Comparison of ENCODE assay signal across 21 mouse cellular contexts in the genomic region with DNA sequence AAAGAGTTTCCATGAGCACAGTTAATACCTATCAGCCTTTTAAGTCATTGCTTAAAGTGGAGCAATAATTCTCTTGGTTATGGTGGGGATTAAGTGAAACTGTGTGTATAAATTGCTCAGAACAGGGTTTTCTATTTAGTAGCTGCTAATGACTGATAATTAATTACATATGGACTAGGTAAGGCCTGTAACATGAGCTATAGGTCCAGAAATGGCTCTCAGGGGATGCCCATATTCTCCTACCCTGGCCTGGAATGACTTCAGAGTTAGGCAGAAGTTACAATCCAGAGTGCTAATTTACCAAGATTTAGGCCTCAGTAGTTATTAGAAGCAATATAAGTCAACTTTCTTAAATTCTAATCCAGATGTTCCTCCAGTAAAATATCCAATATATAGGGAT.
A peak's percentile ranks its signal among the peaks of the same experiment; 100 is the strongest.
DNase-seq lines count a peak whose midpoint lies in the region; ATAC-seq and TF ChIP-seq lines count a peak whose summit lies in the region.
"Had no signal": no experiment of that assay in that cellular context is flagged by ENCODE, and none has a peak within 500 bp of the region (broad histone marks: within the 10 kb centered on the region; RNA-seq: fewer than 3 reads in every experiment).

No protein-coding gene starts in this region.

- no peak overlapping the region for H3K4me2 ChIP-seq in limb, embryonic 12.5 days
- H3K4me2 ChIP-seq in limb, embryonic 14.5 days (replicated peaks; ENCODE audit: low read depth, low read length, severe bottlenecking), result no peak overlapping the region
- no peak overlapping the region for H3K4me2 ChIP-seq in forebrain, embryonic 13.5 days
- H3K4me2 ChIP-seq: embryonic facial prominence, embryonic 13.5 days; embryonic facial prominence, embryonic 15.5 days had no signal

- peaks cover 12% of the 10 kb centered on the region for H3K4me1 ChIP-seq in limb, embryonic 12.5 days (replicated peaks)
- H3K4me1 ChIP-seq in limb, embryonic 14.5 days (ENCODE audit: control insufficient read depth, insufficient read depth, low read length), result peaks cover 9% of the 10 kb centered on the region; the same call in 1 of the 2 replicates
- H3K4me1 ChIP-seq in forebrain, embryonic 13.5 days, result peaks cover 15% of the 10 kb centered on the region
- H3K4me1 ChIP-seq: embryonic facial prominence, embryonic 13.5 days; embryonic facial prominence, embryonic 15.5 days had no signal

- H3K27ac ChIP-seq in limb, embryonic 12.5 days, result no peak overlapping the region
- no peak overlapping the region for H3K27ac ChIP-seq in limb, embryonic 14.5 days (replicated peaks; ENCODE audit: low read depth, low read length)
- no peak overlapping the region for H3K27ac ChIP-seq in forebrain, embryonic 13.5 days
- H3K27ac ChIP-seq: embryonic facial prominence, embryonic 13.5 days; embryonic facial prominence, embryonic 15.5 days had no signal

- no peaks in the 10 kb centered on the region for H3K36me3 ChIP-seq in limb, embryonic 12.5 days
- no peaks in the 10 kb centered on the region for H3K36me3 ChIP-seq in limb, embryonic 14.5 days (ENCODE audit: control insufficient read depth, insufficient read depth, low read length)
- H3K36me3 ChIP-seq in forebrain, embryonic 13.5 days (ENCODE audit: poor library complexity, severe bottlenecking), result no peaks in the 10 kb centered on the region
- H3K36me3 ChIP-seq: embryonic facial prominence, embryonic 13.5 days; embryonic facial prominence, embryonic 15.5 days had no signal

- no peak for TF ChIP-seq POLR2A in limb, embryonic 14.5 days (IDR thresholded peaks at IDR 0.05; ENCODE audit: borderline replicate concordance, extremely low read depth, insufficient read depth, insufficient read length)

- H3K9me3 ChIP-seq in limb, embryonic 12.5 days, result no peaks in the 10 kb centered on the region
- H3K9me3 ChIP-seq in limb, embryonic 14.5 days (ENCODE audit: control insufficient read depth, low read length), result no peaks in the 10 kb centered on the region
- H3K9me3 ChIP-seq in forebrain, embryonic 13.5 days (replicated peaks), result no peaks in the 10 kb centered on the region
- H3K9me3 ChIP-seq: embryonic facial prominence, embryonic 13.5 days; embryonic facial prominence, embryonic 15.5 days had no signal

- DNase-seq in fat pad, adult 2 months (ENCODE audit: extremely low read depth, low read depth, low spot score), result peak; percentile 30
- DNase-seq in forelimb bud, embryonic 11.5 days (ENCODE audit: low read depth, low spot score), result peak; percentile 27
- DNase-seq in limb, embryonic 14.5 days (ENCODE audit: low spot score), result peak; percentile 9
- DNase-seq in yolk sac, embryonic 10.5 days (ENCODE audit: low spot score), result no peak
- no peak for DNase-seq in kidney, postnatal 14 days
- DNase-seq: adrenal gland, adult 2 months; adrenal gland, postnatal 10 days; adrenal gland, postnatal 25 days; cerebellum, adult 11 months; cerebellum, adult 18-20 months; cerebellum, adult 8-10 months; cerebellum, adult 9-11 months; cerebellum, postnatal 14 days; cerebellum, postnatal 36 days; embryo, embryonic 11 days had no signal

- peak; percentile 52; the same call in 1 of the 2 replicates for ATAC-seq in limb, embryonic 12.5 days (ENCODE audit: insufficient number of reproducible peaks, insufficient read depth, low FRiP score, low TSS enrichment, low read depth)
- no peak; the same call in 1 of the 2 replicates for ATAC-seq in limb, embryonic 14.5 days (ENCODE audit: low FRiP score, low read depth)
- no peak for ATAC-seq in forebrain, embryonic 13.5 days
- ATAC-seq: forebrain, embryonic 14.5 days had no signal

- H3K9ac ChIP-seq in limb, embryonic 12.5 days (replicated peaks), result no peak overlapping the region
- no peak overlapping the region for H3K9ac ChIP-seq in limb, embryonic 14.5 days (ENCODE audit: low read depth, low read length, severe bottlenecking)
- H3K9ac ChIP-seq in forebrain, embryonic 13.5 days, result no peak overlapping the region
- H3K9ac ChIP-seq: embryonic facial prominence, embryonic 13.5 days; embryonic facial prominence, embryonic 15.5 days had no signal

- peaks cover 27% of the 10 kb centered on the region for H3K27me3 ChIP-seq in limb, embryonic 12.5 days
- no peaks in the 10 kb centered on the region for H3K27me3 ChIP-seq in limb, embryonic 14.5 days (ENCODE audit: control insufficient read depth, insufficient read depth, low read length)
- H3K27me3 ChIP-seq in forebrain, embryonic 13.5 days, result no peaks in the 10 kb centered on the region; the same call in 1 of the 2 replicates
- H3K27me3 ChIP-seq: embryonic facial prominence, embryonic 13.5 days; embryonic facial prominence, embryonic 15.5 days had no signal

- no peak overlapping the region for H3K4me3 ChIP-seq in limb, embryonic 12.5 days (replicated peaks)
- H3K4me3 ChIP-seq in limb, embryonic 14.5 days (replicated peaks; ENCODE audit: low read length), result no peak overlapping the region
- no peak overlapping the region for H3K4me3 ChIP-seq in forebrain, embryonic 13.5 days
- H3K4me3 ChIP-seq: embryonic facial prominence, embryonic 13.5 days; embryonic facial prominence, embryonic 15.5 days; erythroblast, embryonic 14.5 days had no signal

Comparison
In these comparisons a context has a peak if more than half of its experiments do, and no peak if none do; other contexts are left out.
1. DNase-seq: peak in fat pad, adult 2 months (single experiment), forelimb bud, embryonic 11.5 days (single experiment) and limb, embryonic 14.5 days (single experiment); none in yolk sac, embryonic 10.5 days (single experiment) and kidney, postnatal 14 days (single experiment).